Mouse (Mus musculus) CH12.LX (cell line): ENCODE results near the gene Kncn. TPM values are rescaled to one million over a fixed set of nuclear protein-coding genes. Genes with fewer than 3 reads are reported as not detected.

ENCODE experiments used
- polyA plus RNA-seq: library from polyadenylated mRNA; unstranded; fragments of >175 nt; gene quantifications from 2 replicates; pipeline ENCODE4 v1.2.1, GENCODE M21; 2012; ENCODE audit warnings: low read depth; ENCODE audit not compliant: insufficient read length
- total RNA-seq, 2 experiments: library from RNA; depleted of rRNA; stranded (reverse); fragments of 300-350 nt in 1 of 2; fragments of >200 nt in 1 of 2; gene quantifications; 2 replicates each; pipeline ENCODE4 v1.2.3; 2012 to 2014

Kncn gene
- total and polyA plus RNA-seq, 3 experiments: not detected

Other genes starting within 250 kb of the Kncn start
- gene Cyp4b1, start 236.7 kb upstream of the Kncn start, total RNA-seq (2012; rRNA removed): not detected in 2 replicates
- gene Cyp4b1, start 236.7 kb upstream of the Kncn start, total RNA-seq (2014; rRNA removed): not detected in 2 replicates
- gene Cyp4b1, start 236.7 kb upstream of the Kncn start, polyA plus RNA-seq: not detected in 2 replicates
- 12.3 and 12.9 TPM in 2 replicates for gene Efcab14, start 146.7 kb upstream of the Kncn start, total RNA-seq (2012; rRNA removed)
- gene Efcab14, start 146.7 kb upstream of the Kncn start, total RNA-seq (2014; rRNA removed): 12.4 and 13.5 TPM in 2 replicates
- 18.3 and 23.0 TPM in 2 replicates for gene Efcab14, start 146.7 kb upstream of the Kncn start, polyA plus RNA-seq
- gene Tex38, start 103.4 kb upstream of the Kncn start, total RNA-seq (2012; rRNA removed): 0.17 TPM in 1 of 2 replicates, not detected in the other
- not detected in 2 replicates for gene Tex38, start 103.4 kb upstream of the Kncn start, total RNA-seq (2014; rRNA removed)
- 0.30 and 0.52 TPM in 2 replicates for gene Tex38, start 103.4 kb upstream of the Kncn start, polyA plus RNA-seq
- gene Atpaf1, start 99.6 kb upstream of the Kncn start, total RNA-seq (2012; rRNA removed): 17.0 and 24.3 TPM in 2 replicates
- gene Atpaf1, start 99.6 kb upstream of the Kncn start, total RNA-seq (2014; rRNA removed): 36.3 and 37.5 TPM in 2 replicates
- 22.1 and 27.7 TPM in 2 replicates for gene Atpaf1, start 99.6 kb upstream of the Kncn start, polyA plus RNA-seq
- gene Mob3c, start 56.3 kb upstream of the Kncn start, total RNA-seq (2012; rRNA removed): 9.2 and 9.3 TPM in 2 replicates
- gene Mob3c, start 56.3 kb upstream of the Kncn start, total RNA-seq (2014; rRNA removed): 7.4 and 7.8 TPM in 2 replicates
- 5.9 and 9.2 TPM in 2 replicates for gene Mob3c, start 56.3 kb upstream of the Kncn start, polyA plus RNA-seq
- 34.7 and 39.0 TPM in 2 replicates for gene Mknk1, start 45.2 kb upstream of the Kncn start, total RNA-seq (2012; rRNA removed)
- 15.7 and 17.8 TPM in 2 replicates for gene Mknk1, start 45.2 kb upstream of the Kncn start, total RNA-seq (2014; rRNA removed)
- 31.5 and 38.5 TPM in 2 replicates for gene Mknk1, start 45.2 kb upstream of the Kncn start, polyA plus RNA-seq
- not detected in 2 replicates for gene 6430628N08Rik, start 6.3 kb downstream of the Kncn start, total RNA-seq (2012; rRNA removed)
- not detected in 2 replicates for gene 6430628N08Rik, start 6.3 kb downstream of the Kncn start, total RNA-seq (2014; rRNA removed)
- not detected in 2 replicates for gene 6430628N08Rik, start 6.3 kb downstream of the Kncn start, polyA plus RNA-seq
- not detected in 2 replicates for gene Dmbx1, start 55.5 kb downstream of the Kncn start, total RNA-seq (2012; rRNA removed)
- not detected in 2 replicates for gene Dmbx1, start 55.5 kb downstream of the Kncn start, total RNA-seq (2014; rRNA removed)
- not detected in 2 replicates for gene Dmbx1, start 55.5 kb downstream of the Kncn start, polyA plus RNA-seq
- gene Faah, start 133.5 kb downstream of the Kncn start, total RNA-seq (2012; rRNA removed): 9.9 and 15.1 TPM in 2 replicates
- gene Faah, start 133.5 kb downstream of the Kncn start, total RNA-seq (2014; rRNA removed): 3.4 and 3.5 TPM in 2 replicates
- 12.1 and 13.3 TPM in 2 replicates for gene Faah, start 133.5 kb downstream of the Kncn start, polyA plus RNA-seq
- gene Nsun4, start 169.5 kb downstream of the Kncn start, total RNA-seq (2012; rRNA removed): 19.9 and 20.5 TPM in 2 replicates
- gene Nsun4, start 169.5 kb downstream of the Kncn start, total RNA-seq (2014; rRNA removed): 32.0 and 32.8 TPM in 2 replicates
- 18.6 and 20.5 TPM in 2 replicates for gene Nsun4, start 169.5 kb downstream of the Kncn start, polyA plus RNA-seq
- gene Uqcrh, start 190.7 kb downstream of the Kncn start, total RNA-seq (2012; rRNA removed): 293 and 362 TPM in 2 replicates
- gene Uqcrh, start 190.7 kb downstream of the Kncn start, total RNA-seq (2014; rRNA removed): 601 and 717 TPM in 2 replicates
- gene Uqcrh, start 190.7 kb downstream of the Kncn start, polyA plus RNA-seq: 264 and 297 TPM in 2 replicates
- 49.0 and 51.8 TPM in 2 replicates for gene Lrrc41, start 190.9 kb downstream of the Kncn start, total RNA-seq (2012; rRNA removed)
- gene Lrrc41, start 190.9 kb downstream of the Kncn start, total RNA-seq (2014; rRNA removed): 50.0 and 60.8 TPM in 2 replicates
- 43.0 and 48.8 TPM in 2 replicates for gene Lrrc41, start 190.9 kb downstream of the Kncn start, polyA plus RNA-seq
- gene Rad54l, start 239.3 kb downstream of the Kncn start, total RNA-seq (2012; rRNA removed): 28.8 and 34.5 TPM in 2 replicates
- 21.6 and 22.8 TPM in 2 replicates for gene Rad54l, start 239.3 kb downstream of the Kncn start, total RNA-seq (2014; rRNA removed)
- 48.5 and 53.3 TPM in 2 replicates for gene Rad54l, start 239.3 kb downstream of the Kncn start, polyA plus RNA-seq
- 33.0 and 52.2 TPM in 2 replicates for gene Pomgnt1, start 239.4 kb downstream of the Kncn start, total RNA-seq (2012; rRNA removed)
- gene Pomgnt1, start 239.4 kb downstream of the Kncn start, total RNA-seq (2014; rRNA removed): 39.9 and 40.7 TPM in 2 replicates
- 40.2 and 42.8 TPM in 2 replicates for gene Pomgnt1, start 239.4 kb downstream of the Kncn start, polyA plus RNA-seq